Mouse (Mus musculus): ENCODE measurements at regions not wholly inside any gene's neighbourhood (a gene's known extent, or its start where the extent isn't known, plus 50 kb on each side); places are given as distances from the start of the nearest gene placed in this dataset.

DNA sequence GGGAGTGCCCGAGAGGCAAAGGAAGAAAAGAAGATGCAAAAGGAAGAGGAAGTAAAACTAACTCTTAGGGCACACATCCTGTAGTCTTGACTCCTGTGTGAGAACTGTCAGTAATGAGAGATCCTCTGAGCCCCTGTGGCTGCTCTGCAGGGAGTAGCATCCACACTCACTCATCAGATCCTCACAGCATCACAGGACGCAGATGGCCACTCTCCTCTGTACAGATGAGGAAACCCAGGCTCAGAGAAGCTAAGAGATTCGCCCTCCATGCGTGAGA lies 117.0 kb upstream of the Habp2 start:
- no peak for DNase-seq (ENCODE audit: low spot score in 2 of 2)

DNA sequence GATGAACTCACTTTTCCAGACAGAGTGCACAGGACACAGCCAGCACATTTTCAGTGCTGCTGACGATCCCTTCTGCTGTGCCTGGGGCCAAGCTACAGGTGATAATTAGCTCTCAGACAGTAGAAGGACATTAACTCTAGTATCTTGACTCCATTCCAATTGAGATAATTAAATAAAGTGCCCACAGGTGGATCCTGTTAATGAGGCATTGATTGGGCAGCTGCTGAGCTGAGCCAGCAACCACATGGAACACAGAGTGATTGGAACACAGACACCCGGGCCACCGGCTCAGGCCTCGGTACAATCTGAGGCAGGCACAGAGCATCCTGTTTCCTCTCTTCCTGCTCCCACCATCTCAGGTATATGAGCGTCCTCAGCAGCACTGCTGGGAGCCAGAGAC lies 114.5 kb upstream of the Habp2 start:
- no peak for DNase-seq (ENCODE audit: low spot score in 2 of 2)

DNA sequence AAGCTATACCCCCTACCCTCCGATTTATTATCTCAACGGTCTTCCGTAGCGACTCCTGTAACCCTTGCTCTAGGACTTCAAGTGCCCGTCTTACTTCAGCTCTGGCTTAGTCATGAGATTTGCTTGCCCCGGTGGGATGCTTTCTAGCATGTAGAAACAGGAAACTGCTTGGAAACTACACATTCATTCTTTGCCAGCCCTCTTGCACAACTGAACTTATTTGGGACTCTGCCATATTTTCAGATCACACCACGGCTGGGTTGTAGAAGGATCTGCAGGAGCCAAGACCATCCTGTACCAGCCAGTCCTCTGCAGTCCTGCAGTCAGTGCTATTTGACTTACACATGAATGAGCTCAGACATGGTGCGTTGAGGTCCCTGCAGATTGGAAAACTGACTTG lies 110.9 kb upstream of the Habp2 start:
- DNase-seq (ENCODE audit: low spot score in 2 of 2) = peak in 1 of 2 experiments; percentile 23

DNA sequence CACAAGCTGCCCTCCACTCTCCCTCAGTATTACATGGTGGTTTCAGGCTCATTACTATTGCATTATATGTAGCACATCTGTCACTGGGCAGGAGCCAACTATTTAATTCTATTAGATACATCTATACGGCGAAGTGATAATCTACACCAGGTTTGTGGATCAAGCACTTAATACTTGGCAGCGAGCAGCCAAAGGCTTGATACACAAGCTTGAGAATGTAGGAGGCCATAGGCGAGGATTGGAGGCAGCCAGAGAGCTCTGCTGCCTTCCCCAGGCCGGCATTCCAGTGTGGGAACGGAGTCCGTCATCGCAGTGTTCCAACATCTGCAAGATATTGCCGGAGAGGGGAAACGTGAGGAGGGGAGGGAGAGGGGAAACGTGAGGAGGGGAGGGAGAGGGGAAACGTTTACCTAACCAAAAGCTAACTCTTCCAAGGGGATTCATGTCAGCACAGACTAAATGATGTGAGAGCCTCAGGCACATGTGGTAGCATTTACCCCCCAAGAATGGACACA lies 109.6 kb upstream of the Habp2 start:
- no peak for DNase-seq (ENCODE audit: low spot score in 2 of 2)

DNA sequence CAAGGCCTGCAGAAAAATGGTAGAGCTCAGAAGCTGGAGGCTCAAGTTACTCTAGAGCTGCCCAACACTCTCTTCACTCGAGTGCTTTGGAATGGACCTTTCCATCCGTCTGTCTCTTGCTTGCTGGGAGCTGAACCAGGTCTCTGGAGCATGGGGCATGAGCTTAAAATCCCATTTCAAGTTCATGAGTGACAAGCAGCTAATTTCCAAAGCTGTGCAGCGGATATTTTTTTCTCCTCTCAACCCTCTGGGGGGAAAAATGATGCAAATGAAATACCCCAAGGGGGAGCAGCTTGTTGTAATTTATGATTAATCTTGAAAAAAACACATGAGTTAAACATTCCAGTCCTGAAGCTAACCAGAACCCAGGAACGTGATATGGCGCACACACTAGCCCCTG lies 101.2 kb upstream of the Habp2 start:
- no peak for DNase-seq (ENCODE audit: low spot score in 2 of 2)

DNA sequence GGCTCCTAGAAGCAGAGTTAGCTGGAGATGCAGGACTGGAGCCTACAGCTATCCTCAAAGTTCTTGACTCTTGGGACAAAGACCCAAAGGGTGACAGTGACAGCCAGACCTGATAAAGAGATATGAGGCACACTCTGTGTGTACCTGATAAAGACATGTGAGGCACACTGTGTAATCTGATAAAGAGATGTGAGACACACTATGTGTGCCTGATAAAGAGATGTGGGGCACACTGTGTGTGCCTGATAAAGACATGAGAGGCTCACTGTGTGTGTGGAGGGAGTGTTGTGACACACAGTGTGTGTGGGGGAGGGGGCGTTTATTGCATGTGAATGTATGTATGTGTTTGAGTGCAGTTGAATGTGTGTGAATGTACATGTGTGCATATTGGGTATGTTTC lies 97.8 kb upstream of the Habp2 start:
- no peak for DNase-seq (ENCODE audit: low spot score in 2 of 2)

DNA sequence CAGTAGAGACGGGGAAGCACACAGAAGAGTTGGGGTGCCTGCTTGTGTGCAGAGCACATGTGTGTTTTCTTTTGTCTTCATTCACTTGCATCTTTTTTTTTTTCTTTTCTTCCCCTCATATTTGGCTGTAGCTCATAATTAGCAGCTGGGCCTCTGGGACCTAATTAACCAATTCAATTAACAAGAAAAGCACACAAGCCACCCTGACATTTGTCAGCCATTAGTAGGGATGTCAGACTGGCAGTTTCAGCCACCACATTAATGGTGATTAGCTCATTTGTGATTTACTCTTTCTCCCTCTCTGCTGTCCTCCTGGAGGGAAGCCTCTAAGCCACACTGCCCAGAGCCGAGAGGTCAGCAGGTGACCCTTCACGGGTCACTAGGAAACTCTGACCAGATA lies 96.7 kb upstream of the Habp2 start:
- DNase-seq (ENCODE audit: low spot score in 2 of 2) = no peak

DNA sequence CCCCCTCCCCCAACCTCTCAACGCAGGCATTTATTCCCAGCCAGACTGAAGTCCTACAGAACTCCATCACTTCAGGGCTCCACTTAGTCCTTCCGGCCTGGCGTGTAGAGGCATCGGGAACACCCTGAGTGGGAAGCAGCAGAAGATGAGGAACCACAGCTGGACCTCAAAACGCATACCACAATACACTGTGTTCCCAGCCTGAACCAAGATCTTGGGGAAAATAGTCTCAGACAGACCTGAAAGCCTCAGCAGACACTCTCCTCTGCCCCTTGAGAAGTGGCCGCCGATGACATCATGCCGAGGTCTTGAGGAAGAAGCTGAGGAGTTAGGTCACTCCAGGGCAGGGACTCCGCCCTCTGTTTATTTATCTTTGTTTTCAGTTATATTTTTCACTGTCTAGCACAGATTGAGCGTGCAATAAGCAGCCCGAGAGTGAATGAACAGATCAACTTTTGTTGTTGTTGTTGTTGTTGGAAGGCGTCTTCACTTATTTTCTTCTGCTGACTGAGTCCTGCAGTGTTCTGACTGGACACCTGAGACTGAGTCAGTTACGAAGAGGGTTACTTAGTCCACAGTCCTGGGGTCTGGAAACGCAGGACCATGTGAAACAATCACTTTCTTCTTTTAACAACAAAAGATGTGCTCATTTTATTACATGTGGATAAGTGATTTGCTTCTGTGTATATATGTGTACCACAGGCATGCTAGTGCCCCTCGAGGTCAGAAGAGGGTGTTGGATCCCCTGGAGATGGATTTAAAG lies 88.3 kb upstream of the Habp2 start:
- DNase-seq (ENCODE audit: low spot score in 2 of 2) = no peak

DNA sequence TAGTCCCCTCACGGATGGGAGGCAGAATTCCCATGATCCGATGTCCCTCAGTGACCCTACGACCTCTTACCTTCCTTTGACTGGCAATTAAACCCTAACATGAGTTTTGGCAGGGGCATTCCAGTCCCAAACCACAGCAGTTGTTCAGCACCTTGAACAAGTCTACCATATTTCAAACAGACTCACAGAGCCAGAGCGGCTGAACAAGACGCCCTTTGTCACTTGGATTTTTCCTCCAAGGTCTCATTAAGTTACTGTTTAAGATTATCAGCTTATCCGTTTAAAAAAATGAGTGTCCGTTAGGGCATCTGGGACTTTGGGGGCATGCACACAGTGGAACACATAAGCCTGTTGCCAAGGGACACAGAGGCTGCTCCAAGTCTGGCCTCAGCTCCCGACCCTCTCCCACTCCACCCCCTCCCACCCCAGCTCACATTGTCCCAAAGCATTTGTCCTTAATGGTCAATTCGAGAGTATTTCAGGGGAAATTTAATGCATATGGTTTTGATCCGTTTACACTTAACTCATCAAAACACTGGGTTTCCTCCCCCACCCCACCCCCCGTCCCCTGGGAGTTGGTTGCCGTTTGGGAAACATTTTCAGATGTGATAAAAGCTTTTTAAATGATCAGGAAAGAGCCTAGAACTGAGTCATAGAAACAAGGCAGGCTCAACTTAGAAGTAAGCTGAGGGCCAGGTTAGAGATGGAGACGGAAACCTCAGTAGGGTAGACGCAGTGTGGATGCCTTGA lies 87.4 kb upstream of the Habp2 start:
- DNase-seq (ENCODE audit: low spot score in 2 of 2) = no peak

DNA sequence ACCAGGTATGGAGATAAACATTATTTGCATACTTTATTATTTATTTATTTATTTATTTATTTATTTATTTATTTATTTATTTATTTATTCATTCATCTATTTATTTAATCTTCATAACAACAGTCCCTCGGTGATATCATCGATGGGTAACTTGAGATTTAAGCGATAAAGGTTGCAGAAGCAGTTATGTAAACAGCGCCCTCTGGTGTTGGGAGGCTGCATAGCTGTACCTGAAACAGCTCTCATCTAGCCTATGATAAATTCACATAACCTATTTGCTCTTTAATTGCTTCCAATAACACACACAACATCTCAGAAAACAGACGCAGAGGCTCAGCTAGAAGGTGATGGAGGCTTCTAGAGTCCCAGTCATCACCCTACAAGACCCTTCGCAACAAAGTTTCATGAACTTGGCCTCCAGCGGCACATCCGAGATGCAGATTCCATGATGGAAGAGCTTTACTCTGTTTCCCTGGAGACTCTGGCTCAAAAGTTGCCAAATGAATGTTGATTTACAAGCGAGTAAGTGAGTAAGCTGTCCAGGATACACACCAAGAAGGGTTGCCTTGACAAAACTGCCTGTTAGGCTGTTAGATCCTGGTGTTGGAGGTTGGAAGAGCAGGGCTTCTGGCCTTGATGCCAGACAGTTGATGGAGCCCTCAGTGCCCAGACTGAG lies 85.8 kb upstream of the Habp2 start:
- DNase-seq (ENCODE audit: low spot score in 2 of 2) = no peak

DNA sequence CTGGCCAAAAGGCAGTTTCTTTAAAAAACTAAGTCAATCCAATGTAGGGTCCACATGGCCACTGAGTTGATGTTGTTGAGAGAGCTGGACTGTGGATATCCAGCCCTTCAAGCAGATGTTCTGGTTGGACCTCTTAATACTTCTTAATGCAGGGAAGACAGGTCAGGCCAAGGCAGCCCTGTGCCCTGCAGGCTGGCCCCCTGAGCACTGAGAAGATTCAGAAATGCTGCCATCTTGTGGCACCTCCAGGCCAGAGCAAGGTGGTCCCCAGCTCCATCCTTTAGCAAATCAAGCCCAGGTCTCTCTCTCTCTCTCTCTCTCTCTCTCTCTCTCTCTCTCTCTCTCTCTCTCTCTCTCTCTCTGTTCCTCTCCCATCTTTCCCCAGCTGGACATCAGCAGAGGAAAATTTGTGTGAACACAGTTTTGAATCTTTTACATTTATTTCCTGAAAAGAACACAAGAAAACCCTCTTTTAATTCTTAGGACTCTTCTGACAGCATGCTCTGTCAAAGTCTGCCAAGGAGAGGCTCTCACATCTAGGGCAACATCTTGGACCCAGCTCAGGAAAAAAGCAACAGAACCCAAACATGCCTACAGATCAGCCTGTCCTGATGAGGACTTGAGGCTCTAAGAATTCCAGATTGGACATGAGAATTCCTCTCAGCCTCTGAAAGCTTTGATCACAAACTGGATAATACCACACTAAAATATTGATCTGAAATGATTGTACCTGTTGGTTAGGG lies 85.0 kb upstream of the Habp2 start:
- DNase-seq (ENCODE audit: low spot score in 2 of 2) = peak in 1 of 2 experiments; percentile 28

DNA sequence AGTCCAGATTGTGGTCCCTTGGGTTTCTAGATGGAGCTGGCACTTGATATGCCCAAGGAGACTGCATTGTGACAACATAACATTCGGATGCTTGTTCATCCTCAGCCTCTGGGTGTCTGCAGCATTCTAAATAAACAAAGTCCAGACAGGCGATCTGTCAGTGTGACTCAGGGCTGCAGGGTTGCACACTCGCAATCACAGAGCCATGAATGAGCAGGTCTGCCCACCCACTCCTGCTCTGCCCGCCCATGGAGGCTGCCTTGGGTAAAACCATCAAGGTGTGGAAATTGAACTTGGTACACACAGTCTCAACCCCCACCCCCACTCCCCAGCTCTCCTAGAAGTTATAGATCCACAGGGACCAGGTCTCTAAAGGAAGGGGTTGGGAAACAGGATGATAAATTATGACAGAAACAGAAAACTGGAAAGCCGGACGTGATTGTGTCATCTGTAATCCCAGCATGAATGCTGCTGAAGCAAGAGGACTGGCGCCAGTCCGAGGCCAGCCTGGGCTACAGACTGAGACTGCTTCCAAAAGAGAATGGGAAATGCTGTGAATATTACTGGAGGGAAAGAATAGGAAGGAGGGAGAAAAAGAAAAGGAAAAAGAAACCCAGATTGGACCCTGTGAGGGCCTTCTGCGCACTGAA lies 84.3 kb upstream of the Habp2 start:
- DNase-seq (ENCODE audit: low spot score in 2 of 2) = peak in 1 of 2 experiments; percentile 6

DNA sequence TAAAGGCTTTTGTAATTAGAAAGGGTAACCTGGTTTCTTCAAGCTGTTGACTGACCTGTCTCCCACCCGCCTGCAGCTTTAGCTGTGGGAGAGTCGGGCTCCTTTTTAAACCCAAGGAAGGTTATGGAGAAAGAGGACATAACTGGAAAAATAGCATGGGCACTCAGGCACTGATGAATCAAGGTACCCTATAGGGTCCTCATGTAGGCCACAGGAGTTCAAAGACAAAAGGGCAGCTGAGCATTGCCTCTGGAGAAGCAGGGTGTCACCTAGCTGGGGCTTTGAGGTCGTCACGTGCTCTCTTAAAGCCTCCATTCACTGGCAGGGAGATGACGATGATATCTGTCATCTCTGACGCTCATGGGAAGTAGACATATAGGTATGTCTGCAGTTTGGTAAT lies 68.4 kb upstream of the Habp2 start:
- DNase-seq (ENCODE audit: low spot score in 2 of 2) = no peak

DNA sequence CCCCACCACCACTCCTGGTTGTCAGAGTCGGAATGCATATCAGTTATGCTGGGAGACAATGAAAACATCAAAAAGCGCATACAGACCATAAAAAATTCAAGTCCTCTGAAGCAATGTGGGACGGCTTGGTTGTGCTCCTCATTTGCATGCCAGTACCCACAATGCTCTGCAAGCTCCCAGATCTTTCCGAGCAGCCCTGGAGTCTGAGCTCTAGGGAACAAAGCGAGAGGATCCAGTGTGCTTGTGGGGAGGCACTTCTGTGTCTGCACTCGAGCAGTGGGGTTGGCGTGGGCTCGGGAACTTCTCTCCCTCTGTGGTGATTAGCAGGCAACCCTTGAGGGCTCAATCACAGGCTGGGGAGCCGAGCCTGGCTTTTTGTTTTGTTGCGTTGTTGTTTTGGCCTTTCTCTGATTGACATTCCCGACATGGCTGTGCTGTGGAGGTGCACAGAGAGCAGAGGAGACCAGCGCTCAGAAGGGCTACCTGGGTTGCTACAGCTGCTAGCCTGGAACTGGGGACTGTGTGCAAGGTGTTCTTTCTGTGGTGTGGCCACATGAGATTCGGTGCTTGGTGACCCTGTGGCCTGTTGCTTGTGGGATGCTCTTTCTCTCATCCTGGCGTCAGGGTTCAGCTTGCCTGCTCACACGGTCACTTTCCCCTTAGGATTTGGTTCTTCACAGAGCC lies 66.1 kb upstream of the Habp2 start:
- no peak for DNase-seq (ENCODE audit: low spot score in 2 of 2)

DNA sequence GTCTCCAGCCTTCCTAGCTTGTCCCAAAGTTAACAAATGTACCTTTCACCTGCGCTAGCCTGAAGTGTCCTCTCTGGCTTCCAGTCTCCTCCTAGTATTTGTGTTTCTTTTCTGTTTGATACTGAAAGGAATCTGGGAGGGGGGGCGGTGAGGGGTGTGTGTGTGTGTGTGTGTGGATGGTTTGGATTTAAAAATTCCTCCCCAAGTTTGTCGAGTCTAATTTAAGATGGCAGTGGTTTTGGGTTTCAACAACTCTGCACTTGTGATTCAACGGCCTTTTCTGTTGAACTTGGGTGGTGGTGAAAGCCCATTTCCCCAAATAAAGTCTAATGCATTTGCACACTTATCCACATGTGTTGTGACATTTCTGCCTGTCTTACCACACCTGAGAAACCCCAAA lies 64.4 kb upstream of the Habp2 start:
- no peak for DNase-seq (ENCODE audit: low spot score in 2 of 2)

DNA sequence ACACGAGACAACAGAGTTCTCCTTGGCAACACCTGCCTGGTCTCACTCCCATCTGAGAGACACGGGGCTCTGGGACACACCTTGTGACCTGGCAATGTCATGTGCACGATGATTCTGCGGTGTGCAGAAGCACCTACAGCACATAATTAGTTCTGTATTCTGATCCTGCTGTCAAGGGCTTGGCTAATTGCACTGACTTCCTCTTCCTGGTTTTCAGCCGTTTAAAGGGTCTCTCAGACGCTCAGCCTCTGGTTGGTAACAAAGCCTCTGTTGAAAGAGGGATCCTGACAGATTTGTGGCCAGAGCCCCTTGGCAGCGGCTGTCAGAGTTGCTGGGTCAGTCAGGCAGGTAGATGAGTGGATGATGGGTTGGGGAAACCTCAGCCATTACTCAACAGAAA lies 61.9 kb upstream of the Habp2 start:
- DNase-seq (ENCODE audit: low spot score in 2 of 2) = no peak

DNA sequence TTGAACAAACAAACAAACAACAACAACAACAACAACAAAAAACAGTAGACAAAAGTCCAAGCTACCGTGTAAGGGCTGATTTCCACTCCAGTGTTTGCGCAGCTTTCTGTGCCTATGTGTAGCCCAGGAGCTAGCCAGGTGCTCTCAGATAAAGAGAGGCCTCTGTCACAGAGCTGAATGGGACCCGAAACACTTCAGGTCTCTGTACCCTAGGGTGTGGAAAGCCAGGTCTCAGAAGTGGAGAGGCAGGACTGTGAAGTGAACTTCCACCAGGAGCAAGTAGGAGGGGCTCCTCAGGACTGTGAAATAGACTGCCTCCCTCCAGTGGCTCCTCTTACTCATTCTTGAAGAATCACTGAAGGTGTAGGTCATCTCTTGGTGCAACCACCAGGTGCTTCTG lies 61.4 kb upstream of the Habp2 start:
- DNase-seq (ENCODE audit: low spot score in 2 of 2) = no peak

DNA sequence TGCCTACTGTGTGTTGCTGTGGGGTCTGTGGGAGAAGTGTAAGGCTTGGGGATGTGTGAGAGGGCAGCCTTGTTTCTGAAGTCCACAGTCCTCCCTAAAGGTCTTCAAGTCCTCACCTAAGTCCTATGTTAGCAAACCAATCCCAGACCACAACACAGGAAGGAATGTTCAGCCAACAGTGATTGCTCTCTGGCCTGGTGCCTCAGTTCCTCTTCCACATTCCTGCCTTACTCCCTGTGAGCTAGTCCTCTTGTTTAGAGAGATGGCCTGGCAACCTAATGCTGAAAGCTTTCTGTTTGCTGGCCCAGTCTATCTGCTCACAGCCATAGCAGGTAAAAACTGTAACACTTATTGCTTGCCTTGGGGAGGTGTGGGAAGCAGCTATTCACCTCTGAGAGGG lies 58.4 kb upstream of the Habp2 start:
- DNase-seq (ENCODE audit: low spot score in 2 of 2) = no peak

DNA sequence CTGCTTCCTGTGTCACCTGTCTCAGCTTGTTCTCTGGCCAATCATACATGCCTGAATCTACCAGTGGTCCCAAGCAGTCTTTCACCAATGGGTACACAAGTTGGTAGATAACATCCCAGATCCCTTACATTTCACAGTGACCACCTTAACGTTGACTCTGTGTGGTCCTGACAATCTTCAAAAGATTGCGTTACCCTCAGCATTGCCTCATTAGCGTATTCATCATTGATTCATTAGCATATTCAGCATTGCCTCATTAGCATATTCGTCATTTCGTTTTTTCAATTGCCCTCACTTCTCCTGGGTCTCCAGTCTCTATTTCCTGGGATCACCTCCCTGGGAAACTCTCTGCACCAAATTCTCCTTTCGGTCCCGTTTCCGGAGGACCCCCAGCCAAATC lies 55.5 kb upstream of the Habp2 start:
- no peak for DNase-seq (ENCODE audit: low spot score in 2 of 2)

DNA sequence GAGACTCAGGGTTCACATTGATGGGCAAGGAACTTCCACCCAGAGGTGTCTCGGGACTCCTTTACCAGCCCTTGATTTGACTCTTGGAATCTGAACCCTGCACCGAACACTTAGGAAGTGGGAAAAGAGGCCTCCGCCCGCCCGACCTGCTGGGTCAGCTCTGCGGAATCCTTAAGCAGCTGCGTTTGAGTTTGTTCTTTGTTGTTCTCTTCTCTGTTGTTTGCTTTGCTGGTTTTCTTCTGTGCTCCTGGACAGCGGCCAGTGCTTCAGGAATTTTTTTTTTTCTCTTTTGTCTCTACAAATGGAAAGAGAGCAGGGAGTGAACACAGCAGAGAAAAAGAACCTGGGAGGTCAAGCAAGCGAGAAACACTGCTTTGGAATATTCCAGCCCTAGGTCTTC lies 55.1 kb upstream of the Habp2 start:
- no peak for DNase-seq (ENCODE audit: low spot score in 2 of 2)

DNA sequence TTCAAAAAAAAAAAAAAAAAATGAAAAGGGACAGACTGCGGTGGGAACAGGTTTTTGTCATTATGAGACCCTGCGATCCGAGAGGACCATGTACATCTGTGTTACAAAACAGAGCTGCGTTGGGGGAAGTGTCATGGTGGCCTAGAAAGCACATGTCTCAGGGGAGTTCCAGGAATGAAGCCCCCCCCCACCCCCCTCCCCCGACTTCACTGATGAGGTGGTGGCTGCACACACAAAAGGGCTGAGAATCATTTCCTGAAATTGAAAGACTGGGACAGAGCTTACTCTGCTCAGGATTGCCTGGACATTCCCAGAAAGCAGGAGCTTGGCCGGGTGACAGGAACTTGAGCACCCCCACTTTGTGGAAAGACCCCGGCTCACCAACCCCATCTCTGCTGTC lies 54.7 kb upstream of the Habp2 start:
- no peak for DNase-seq (ENCODE audit: low spot score in 2 of 2)
